Mouse (Mus musculus): ENCODE measurements around the gene Ppm1d. TPM values are rescaled to one million over a fixed set of nuclear protein-coding genes. Genes with fewer than 3 reads are reported as not detected.

The Ppm1d gene
- polyA plus RNA-seq, 1 experiment from 2014 or later = 16.5 TPM

DNA sequence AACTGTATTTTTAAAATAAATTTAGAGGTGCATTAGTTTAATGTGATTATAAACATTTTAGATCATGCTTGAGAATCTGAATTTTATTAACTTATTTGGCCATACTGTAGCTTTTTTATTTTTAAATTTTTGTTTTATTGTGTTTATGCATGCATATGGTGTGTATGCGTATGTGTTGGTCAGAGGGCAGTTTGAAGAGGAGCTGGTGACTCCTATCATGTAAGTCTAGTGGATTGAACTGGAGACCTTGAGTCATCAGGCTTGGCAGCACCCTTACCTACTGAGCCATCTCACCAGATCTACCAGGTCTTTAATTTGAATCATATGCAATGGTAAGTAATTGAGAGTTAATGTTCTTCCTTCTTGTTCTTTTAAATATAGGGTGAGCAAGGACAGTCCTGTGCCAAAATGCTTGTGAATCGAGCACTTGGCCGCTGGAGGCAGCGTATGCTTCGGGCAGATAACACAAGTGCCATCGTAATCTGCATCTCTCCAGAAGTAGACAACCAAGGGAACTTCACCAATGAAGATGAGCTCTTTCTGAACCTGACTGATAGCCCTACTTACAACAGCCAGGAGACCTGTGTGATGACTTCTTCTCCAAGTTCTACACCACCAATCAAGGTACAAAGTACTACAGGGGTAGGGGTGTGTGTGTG lies 28.3 kb downstream of the Ppm1d start:
- Histone ChIP-seq H3K27me3 (replicated peaks) (no peaks in the 10 kb centered on the region), H3K9ac (replicated peaks) (no peak overlapping the region), H3K4me1 (no peaks in the 10 kb centered on the region), H3K4me2 (no peak overlapping the region), H3K4me3 (replicated peaks) (no peak overlapping the region), H3K36me3 (peaks cover 32% of the 10 kb centered on the region), H3K9me3 (replicated peaks) (no peaks in the 10 kb centered on the region), H3K27ac (replicated peaks) (no peak overlapping the region)
- WGBS = 96% methylated on average over 6 of the region's 6 CpGs
- no peak for ATAC-seq (ENCODE audit: low FRiP score)

DNA sequence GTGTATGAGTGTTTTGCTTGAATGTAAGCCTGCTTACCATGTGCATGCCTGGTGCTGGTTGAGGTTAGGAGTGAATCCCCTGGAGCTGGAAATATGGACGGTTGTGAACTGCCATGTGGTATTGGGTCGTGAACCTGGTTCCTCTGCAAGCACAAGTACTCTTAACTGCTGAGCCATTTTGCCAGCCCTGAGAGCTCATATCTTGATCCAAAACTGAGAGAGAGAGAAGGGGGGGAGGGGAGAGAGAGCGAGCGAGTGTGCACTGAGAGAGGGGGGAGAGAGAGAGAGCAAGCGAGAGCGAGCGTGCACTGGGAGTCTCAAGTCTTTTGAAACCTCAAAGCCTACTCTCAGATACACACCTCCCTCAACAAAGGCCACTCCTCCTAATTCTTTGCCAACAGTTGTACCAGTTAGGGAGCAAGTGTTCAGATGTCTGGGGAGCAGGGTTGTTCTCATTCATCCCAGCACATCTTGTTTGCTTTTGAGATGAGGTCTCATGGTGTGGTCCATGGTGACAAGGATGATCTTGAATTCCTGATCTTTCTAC lies 29.1 kb downstream of the Ppm1d start:
- Histone ChIP-seq H3K9ac (replicated peaks) (no peak overlapping the region), H3K4me3 (replicated peaks) (no peak overlapping the region), H3K36me3 (peaks cover 33% of the 10 kb centered on the region), H3K27ac (replicated peaks) (no peak overlapping the region), H3K4me1 (no peaks in the 10 kb centered on the region), H3K27me3 (replicated peaks) (no peaks in the 10 kb centered on the region), H3K4me2 (no peak overlapping the region), H3K9me3 (replicated peaks) (no peaks in the 10 kb centered on the region)
- no peak for ATAC-seq (ENCODE audit: low FRiP score)
- WGBS = 94% methylated on average over 7 of the region's 7 CpGs

- Histone ChIP-seq H3K4me2 (peak within 1 kb of the TSS; percentile 90), H3K9ac (replicated peaks) (peak within 1 kb of the TSS; percentile 87), H3K9me3 (replicated peaks) (no peaks in the 10 kb centered on the region), H3K36me3 (no peaks in the 10 kb centered on the region), H3K4me1 (peaks cover 12% of the 10 kb centered on the region), H3K4me3 (replicated peaks) (peak within 1 kb of the TSS; percentile 79), H3K27ac (replicated peaks) (peak within 1 kb of the TSS; percentile 72), H3K27me3 (replicated peaks) (no peaks in the 10 kb centered on the region)
- ATAC-seq (ENCODE audit: low FRiP score) = peak; percentile 99
- WGBS = under 1% methylated on average over 47 of the region's 47 CpGs
These were observed 41.7 kb downstream of the Ppm1d start, which contains the start of gene Bcas3 for GRCm38 (mm10) chr11:85352539-85353380. Gene Bcas3 (plus strand): TSS chr11:85353167.

- H3K27ac ChIP-seq (replicated peaks) = no peak overlapping the region
- H3K27me3 ChIP-seq (replicated peaks) = no peaks in the 10 kb centered on the region
- WGBS = 76% methylated on average over 4 of the region's 4 CpGs
- H3K4me3 ChIP-seq (replicated peaks) = peak overlapping the region; percentile 79
- H3K9ac ChIP-seq (replicated peaks) = peak overlapping the region; percentile 87
- peaks cover 12% of the 10 kb centered on the region for H3K4me1 ChIP-seq
- H3K36me3 ChIP-seq = peaks cover under 1% of the 10 kb centered on the region; the same call in 1 of the 2 replicates
- H3K9me3 ChIP-seq (replicated peaks) = no peaks in the 10 kb centered on the region
- peak overlapping the region; percentile 90 for H3K4me2 ChIP-seq
- ATAC-seq (ENCODE audit: low FRiP score) = no peak
These were observed 42.8 kb downstream of the Ppm1d start for GRCm38 (mm10) chr11:85353819-85354218.

- Histone ChIP-seq H3K4me2 (no peak overlapping the region), H3K36me3 (peaks cover 31% of the 10 kb centered on the region), H3K4me1 (no peaks in the 10 kb centered on the region), H3K27me3 (replicated peaks) (no peaks in the 10 kb centered on the region), H3K27ac (replicated peaks) (no peak overlapping the region), H3K4me3 (replicated peaks) (no peak overlapping the region), H3K9ac (replicated peaks) (no peak overlapping the region), H3K9me3 (replicated peaks) (no peaks in the 10 kb centered on the region)
- WGBS = 95% methylated on average over 6 of the region's 6 CpGs
- ATAC-seq (ENCODE audit: low FRiP score) = no peak
These were observed 48.6 kb downstream of the Ppm1d start for GRCm38 (mm10) chr11:85359641-85360040.

DNA sequence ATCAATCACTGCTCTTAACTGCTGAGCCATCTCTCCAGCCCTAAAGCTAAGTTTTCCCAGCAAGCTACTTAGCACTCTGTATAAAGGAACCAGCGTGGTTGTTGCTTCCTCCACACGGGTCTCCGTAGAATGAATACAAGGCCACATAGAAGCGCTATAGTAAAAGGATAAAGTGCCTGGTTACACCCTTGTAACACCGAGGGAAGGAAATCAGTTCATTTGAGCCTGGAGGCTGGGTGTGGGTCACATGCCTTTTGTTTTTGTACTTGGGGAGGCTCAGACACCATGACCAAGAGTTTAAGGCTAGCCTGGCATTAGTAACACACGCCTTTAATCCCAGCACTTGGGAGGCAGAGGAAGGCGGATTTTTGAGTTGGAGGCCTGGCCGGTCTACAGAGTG lies 50.6 kb downstream of the Ppm1d start:
- peaks cover 46% of the 10 kb centered on the region for H3K36me3 ChIP-seq

GRCm38 (mm10) chr11:85366168-85366567 lies 55.1 kb downstream of the Ppm1d start:
- Histone ChIP-seq H3K4me1 (no peaks in the 10 kb centered on the region), H3K36me3 (peaks cover 46% of the 10 kb centered on the region), H3K4me3 (replicated peaks) (no peak overlapping the region), H3K9me3 (replicated peaks) (no peaks in the 10 kb centered on the region), H3K4me2 (no peak overlapping the region), H3K27me3 (replicated peaks) (no peaks in the 10 kb centered on the region), H3K27ac (replicated peaks) (no peak overlapping the region), H3K9ac (replicated peaks) (no peak overlapping the region)
- no peak for ATAC-seq (ENCODE audit: low FRiP score)
- 90% methylated on average over 3 of the region's 3 CpGs for WGBS

More for the DNA sequence above, 50.6 kb downstream of the Ppm1d start:
- H3K9me3 ChIP-seq (replicated peaks) = no peaks in the 10 kb centered on the region
- no peak overlapping the region for H3K4me3 ChIP-seq (replicated peaks)
- no peak overlapping the region for H3K4me2 ChIP-seq
- ATAC-seq (ENCODE audit: low FRiP score) = no peak
- no peak overlapping the region for H3K9ac ChIP-seq (replicated peaks)
- no peak overlapping the region for H3K27ac ChIP-seq (replicated peaks)
- no peaks in the 10 kb centered on the region for H3K27me3 ChIP-seq (replicated peaks)
- H3K4me1 ChIP-seq = no peaks in the 10 kb centered on the region
- WGBS = 87% methylated on average over 8 of the region's 8 CpGs

DNA sequence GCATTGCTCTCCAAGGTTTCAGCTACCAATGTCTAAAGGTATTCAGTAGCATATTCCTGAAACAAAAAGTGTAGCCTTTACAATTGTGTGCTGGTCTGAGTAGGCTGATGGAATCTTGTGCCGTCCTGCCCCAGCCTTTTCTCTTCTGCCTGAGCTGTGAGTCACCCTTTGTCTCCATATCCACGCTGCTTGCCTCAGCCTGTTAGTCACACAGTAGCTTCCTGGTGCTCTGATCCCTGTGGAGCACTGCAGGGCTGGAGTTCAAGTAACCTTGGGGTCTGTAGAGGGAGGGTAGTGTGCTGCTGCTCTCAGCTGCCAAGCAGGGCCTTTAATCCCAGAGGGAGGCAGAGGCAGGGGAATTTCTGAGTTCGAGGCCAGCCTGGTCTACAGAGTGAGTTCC lies 56.8 kb downstream of the Ppm1d start:
- Histone ChIP-seq H3K36me3 (peaks cover 45% of the 10 kb centered on the region), H3K27ac (replicated peaks) (no peak overlapping the region), H3K9ac (replicated peaks) (no peak overlapping the region), H3K9me3 (replicated peaks) (no peaks in the 10 kb centered on the region), H3K4me1 (no peaks in the 10 kb centered on the region), H3K4me2 (no peak overlapping the region), H3K27me3 (replicated peaks) (no peaks in the 10 kb centered on the region), H3K4me3 (replicated peaks) (no peak overlapping the region)
- 60% methylated on average over 3 of the region's 3 CpGs for WGBS
- no peak for ATAC-seq (ENCODE audit: low FRiP score)

DNA sequence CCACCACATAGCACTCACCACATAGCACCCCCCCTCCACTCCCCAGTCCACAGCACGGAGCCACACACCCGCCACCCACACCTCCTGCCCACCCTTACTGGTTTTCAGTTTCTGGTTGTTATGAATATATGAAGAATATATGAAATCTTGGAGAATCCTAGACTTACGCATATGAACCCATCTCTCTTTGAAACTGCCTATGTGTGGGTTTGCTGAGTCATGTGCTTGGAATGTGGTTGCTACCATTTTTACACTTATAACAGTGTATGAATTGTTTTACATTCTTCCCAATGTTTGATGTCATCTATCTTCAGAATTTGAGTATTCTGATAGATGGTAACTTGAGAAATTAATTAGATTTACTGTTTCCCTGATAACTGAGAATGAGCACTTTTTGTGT lies 68.0 kb downstream of the Ppm1d start:
- 90% methylated on average over 3 of the region's 3 CpGs for WGBS

DNA sequence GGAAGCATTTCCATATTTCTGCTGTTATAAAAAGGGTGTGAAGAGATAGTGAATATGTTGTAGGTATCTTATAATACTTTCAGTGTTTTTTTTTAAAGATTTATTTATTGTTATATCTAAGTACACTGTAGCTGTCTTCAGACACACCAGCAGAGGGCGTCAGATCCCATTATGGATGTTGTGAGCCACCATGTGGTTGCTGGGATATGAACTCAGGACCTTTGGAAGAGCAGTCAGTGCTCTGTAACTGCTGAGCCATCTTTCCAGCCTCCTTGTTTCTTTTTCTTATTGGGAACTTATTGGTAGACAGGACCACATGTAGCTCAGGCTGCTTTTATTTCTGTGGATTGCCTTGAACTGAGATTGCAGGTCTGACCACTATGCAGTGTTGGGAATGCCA lies 69.0 kb downstream of the Ppm1d start:
- Histone ChIP-seq H3K36me3 (no peaks in the 10 kb centered on the region), H3K4me3 (replicated peaks) (no peak overlapping the region), H3K9ac (replicated peaks) (no peak overlapping the region), H3K4me1 (peaks cover 3% of the 10 kb centered on the region; the same call in 1 of the 2 replicates), H3K27ac (replicated peaks) (no peak overlapping the region), H3K9me3 (replicated peaks) (no peaks in the 10 kb centered on the region), H3K27me3 (replicated peaks) (no peaks in the 10 kb centered on the region), H3K4me2 (no peak overlapping the region)
- 26% methylated on average over 1 of the region's 1 CpGs for WGBS
- ATAC-seq (ENCODE audit: low FRiP score) = no peak

More for the DNA sequence above, 68.0 kb downstream of the Ppm1d start:
- no peak overlapping the region for H3K4me3 ChIP-seq (replicated peaks)
- H3K4me2 ChIP-seq = no peak overlapping the region
- ATAC-seq (ENCODE audit: low FRiP score) = no peak
- no peak overlapping the region for H3K27ac ChIP-seq (replicated peaks)
- no peaks in the 10 kb centered on the region for H3K36me3 ChIP-seq
- H3K4me1 ChIP-seq = peaks cover 3% of the 10 kb centered on the region; the same call in 1 of the 2 replicates
- no peaks in the 10 kb centered on the region for H3K27me3 ChIP-seq (replicated peaks)
- H3K9me3 ChIP-seq (replicated peaks) = no peaks in the 10 kb centered on the region
- H3K9ac ChIP-seq (replicated peaks) = no peak overlapping the region

GRCm38 (mm10) chr11:85382055-85382454 lies 71.0 kb downstream of the Ppm1d start:
- Histone ChIP-seq H3K9ac (replicated peaks) (no peak overlapping the region), H3K36me3 (no peaks in the 10 kb centered on the region), H3K4me1 (peaks cover 3% of the 10 kb centered on the region; the same call in 1 of the 2 replicates), H3K9me3 (replicated peaks) (no peaks in the 10 kb centered on the region), H3K27ac (replicated peaks) (no peak overlapping the region), H3K4me2 (no peak overlapping the region), H3K4me3 (replicated peaks) (no peak overlapping the region), H3K27me3 (replicated peaks) (no peaks in the 10 kb centered on the region)
- ATAC-seq (ENCODE audit: low FRiP score) = no peak
- WGBS = 10% methylated on average over 4 of the region's 4 CpGs
